8 mouse cellular contexts compared by ENCODE assay signal in genomic region chr4:32251005-32251365, GRCm38 (mm10). TPM values are rescaled to one million over a fixed set of nuclear protein-coding genes. Genes with fewer than 3 reads are reported as not detected.
DNase-seq lines count a peak whose midpoint lies in the region; ATAC-seq and TF ChIP-seq lines count a peak whose summit lies in the region.

No protein-coding gene starts in this region.

- DNase-seq in spleen, adult 2 months (ENCODE audit: low read depth in 1 of 2, low spot score in 2 of 2): no peak
- no peak for DNase-seq in spleen, postnatal 14 days (ENCODE audit: low spot score in 2 of 2)
- DNase-seq in gastrocnemius, adult 2 months: peak; percentile 51
- DNase-seq in hindbrain, postnatal 0 days (ENCODE audit: low spot score): peak; percentile 65
- peak; percentile 79 for DNase-seq in naive thymus-derived CD4-positive, alpha-beta T cell, adult 2 months (ENCODE audit: low read depth)
- no peak for DNase-seq in layer of hippocampus, adult 9-10 months (ENCODE audit: low spot score)

- peak overlapping the region; percentile 94 for H3K27ac ChIP-seq in spleen, adult 2 months (ENCODE audit: insufficient read depth, low read length)
- peak overlapping the region; percentile 48 for H3K27ac ChIP-seq in brown adipose tissue, adult 24 weeks (replicated peaks; ENCODE audit: low read depth, low read length)
- H3K27ac ChIP-seq in gastrocnemius, adult 2 months: peak overlapping the region; percentile 78
- peak overlapping the region; percentile 71 for H3K27ac ChIP-seq in hindbrain, postnatal 0 days
- H3K27ac ChIP-seq in liver, embryonic 15.5 days (replicated peaks): peak overlapping the region; percentile 63

- H3K27me3 ChIP-seq in spleen, adult 2 months (ENCODE audit: control insufficient read depth, insufficient read depth, low read length): no peaks in the 10 kb centered on the region
- H3K27me3 ChIP-seq in hindbrain, postnatal 0 days (ENCODE audit: insufficient read depth, low read length): no peaks in the 10 kb centered on the region
- 0 out of 2 replicates have a peak, but pooled peaks cover 4% of the 10 kb centered on the region for H3K27me3 ChIP-seq in liver, embryonic 15.5 days

- peak; percentile 82 for ATAC-seq in hindbrain, postnatal 0 days
- ATAC-seq in liver, embryonic 15.5 days (ENCODE audit: insufficient read depth): peak; percentile 29; the same call in 1 of the 2 replicates

- H3K36me3 ChIP-seq in spleen, adult 2 months (ENCODE audit: control insufficient read depth, insufficient read depth, low read length): no peaks in the 10 kb centered on the region
- no peaks in the 10 kb centered on the region for H3K36me3 ChIP-seq in hindbrain, postnatal 0 days (ENCODE audit: insufficient read depth, low read length)
- H3K36me3 ChIP-seq in liver, embryonic 15.5 days (replicated peaks): no peaks in the 10 kb centered on the region

- H3K4me1 ChIP-seq in spleen, adult 2 months (ENCODE audit: control insufficient read depth, insufficient read depth, insufficient read length): peaks cover 25% of the 10 kb centered on the region; the same call in 1 of the 2 replicates
- H3K4me1 ChIP-seq in brown adipose tissue, adult 24 weeks (ENCODE audit: control insufficient read depth, insufficient read depth, insufficient read length, low read length): peaks cover 9% of the 10 kb centered on the region
- H3K4me1 ChIP-seq in hindbrain, postnatal 0 days (ENCODE audit: insufficient read depth, low read length): peaks cover 20% of the 10 kb centered on the region
- peaks cover 46% of the 10 kb centered on the region for H3K4me1 ChIP-seq in liver, embryonic 15.5 days (replicated peaks)

- intact Hi-C loops in gastrocnemius, adult 2 months (cut with DNase I): loop anchor here (5.0 kb wide), 2 partner anchors 36 to 286 kb away; no protein-coding TSS in a partner anchor

- TF ChIP-seq POLR2A in spleen, adult 2 months (IDR thresholded peaks at IDR 0.05; ENCODE audit: low read depth, low read length): no peak

- peak overlapping the region; percentile 22; the same call in 1 of the 2 replicates for H3K9ac ChIP-seq in hindbrain, postnatal 0 days (replicated peaks; ENCODE audit: low read length)
- peak overlapping the region; percentile 39; the same call in 1 of the 2 replicates for H3K9ac ChIP-seq in liver, embryonic 15.5 days

- H3K9me3 ChIP-seq in hindbrain, postnatal 0 days (ENCODE audit: low read length): no peaks in the 10 kb centered on the region
- no peaks in the 10 kb centered on the region for H3K9me3 ChIP-seq in liver, embryonic 15.5 days (replicated peaks)

- peak overlapping the region; percentile 58 for H3K4me3 ChIP-seq in spleen, adult 2 months (ENCODE audit: extremely low read depth, insufficient read depth, insufficient read length)
- peak overlapping the region; percentile 54 for H3K4me3 ChIP-seq in brown adipose tissue, adult 24 weeks (ENCODE audit: insufficient read depth, low read depth, low read length)
- peak overlapping the region; percentile 74 for H3K4me3 ChIP-seq in gastrocnemius, adult 2 months
- peak overlapping the region; percentile 16; the same call in 1 of the 2 replicates for H3K4me3 ChIP-seq in hindbrain, postnatal 0 days (ENCODE audit: low read length)
- H3K4me3 ChIP-seq in liver, embryonic 15.5 days (replicated peaks): peak overlapping the region; percentile 38

- peak overlapping the region; percentile 55 for H3K4me2 ChIP-seq in hindbrain, postnatal 0 days (ENCODE audit: low read depth, low read length)
- H3K4me2 ChIP-seq in liver, embryonic 15.5 days: peak overlapping the region; percentile 68

- TF ChIP-seq CTCF in spleen, adult 2 months (IDR thresholded peaks at IDR 0.05; ENCODE audit: extremely low read depth, insufficient read depth, insufficient read length, insufficient replicate concordance): no peak
- no peak for TF ChIP-seq CTCF in gastrocnemius, adult 2 months (IDR thresholded peaks at IDR 0.05)
- no peak for TF ChIP-seq CTCF in hindbrain, postnatal 0 days (IDR thresholded peaks at IDR 0.05; ENCODE audit: low read depth)

- 4% methylated on average over 8 of the region's 8 CpGs for WGBS in spleen, adult 2 months
- WGBS in hindbrain, postnatal 0 days: 8% methylated on average over 8 of the region's 8 CpGs
- WGBS in liver, embryonic 15.5 days (ENCODE audit: insufficient replicate concordance): 4% methylated on average over 8 of the region's 8 CpGs

RNA-seq across cellular contexts. Expression of gene Bach2, which starts 12.4 kb away (rescaled TPM):
- 14.1 and 16.5 TPM in 2 replicates for polyA plus RNA-seq in spleen, adult 2 months (2012; rRNA removed)
- 0.21 and 1.2 TPM in 2 replicates for polyA plus RNA-seq in brown adipose tissue, adult 24 weeks (2012; ENCODE audit: insufficient read depth, insufficient read length, missing spikeins)
- total RNA-seq in gastrocnemius, adult 2 months (2021): 1 to 10 TPM; 2.3 to 4.3 TPM
- total RNA-seq in hindbrain, postnatal 0 days (2014; rRNA removed): 11.7 and 13.9 TPM in 2 replicates
- polyA plus RNA-seq in hindbrain, postnatal 0 days (2015; fragmentation: Nextera tagmentation; extraction: Ambion mirVana): 12.6 and 14.7 TPM in 2 replicates
- polyA plus RNA-seq in liver, embryonic 15.5 days (2015; fragmentation: Nextera tagmentation; extraction: Ambion mirVana): 1.5 and 1.6 TPM in 2 replicates

Comparison
In these comparisons a context has a peak if more than half of its experiments do, and no peak if none do; other contexts are left out.
1. DNase-seq: peak in gastrocnemius, adult 2 months (single experiment), hindbrain, postnatal 0 days (single experiment) and naive thymus-derived CD4-positive, alpha-beta T cell, adult 2 months (single experiment); none in spleen, adult 2 months (0 of 2), spleen, postnatal 14 days (0 of 2) and layer of hippocampus, adult 9-10 months (single experiment).
2. H3K4me3 ChIP-seq: peak in every context shown above with its lines; median percentile 74 in gastrocnemius, adult 2 months; 58 in spleen, adult 2 months; 54 in brown adipose tissue, adult 24 weeks; 38 in liver, embryonic 15.5 days; 16 in hindbrain, postnatal 0 days.
3. Peak in every context shown above with its lines, with median percentiles within 50 percentile points of each other: H3K27ac ChIP-seq.